Mouse (Mus musculus) stomach, postnatal 0 days (tissue): ENCODE data around the gene Pde1c.
A peak's percentile ranks its signal among the peaks of the same experiment; 100 is the strongest.

Source experiments
- CTCF ChIP-seq: IDR thresholded peaks from 2 replicates; pipeline ENCODE4 v1.5.1; 2016; ENCODE audit warnings: antibody characterized with exemption, low read depth, mild to moderate bottlenecking, moderate library complexity
- EP300 ChIP-seq: optimal IDR thresholded peaks from 2 replicates; pipeline ENCODE3; 2016; ENCODE audit warnings: antibody characterized with exemption

DNA sequence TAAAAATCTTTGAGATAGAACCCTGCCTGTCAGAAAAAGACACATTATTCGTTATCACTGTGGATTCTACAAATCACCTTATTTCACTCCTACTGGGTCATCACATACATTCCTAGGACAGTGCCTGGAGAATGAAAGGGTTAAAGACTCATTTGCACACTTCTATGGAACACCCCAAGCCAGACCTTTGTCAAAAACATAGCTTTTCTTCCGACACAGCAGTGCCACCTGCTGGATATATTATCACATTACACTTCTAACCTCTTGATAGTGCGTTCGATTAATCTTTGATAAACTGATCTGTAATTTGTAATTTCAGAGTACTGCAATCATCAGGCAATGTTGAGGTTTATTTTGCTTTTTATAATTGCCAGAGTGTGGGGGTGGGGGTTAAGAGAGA lies 519.8 kb downstream of the Pde1c start:
- peak; percentile 88 for TF ChIP-seq CTCF
- TF ChIP-seq EP300, result no peak
